Mouse (Mus musculus) right cerebral cortex, adult 18-20 months (tissue): Measurements from ENCODE around the gene Ubald2.
"Not testable (repeated sequence)": the region's sequence is repeated elsewhere in the genome, so short reads cannot be mapped to it uniquely, and the experiment has no call there.

ENCODE experiments used
- DNase-seq: peaks from one replicate; pipeline ENCODE4 v3.0.0; 2022; ENCODE audit warnings: mixed read lengths

The Ubald2 gene

DNA sequence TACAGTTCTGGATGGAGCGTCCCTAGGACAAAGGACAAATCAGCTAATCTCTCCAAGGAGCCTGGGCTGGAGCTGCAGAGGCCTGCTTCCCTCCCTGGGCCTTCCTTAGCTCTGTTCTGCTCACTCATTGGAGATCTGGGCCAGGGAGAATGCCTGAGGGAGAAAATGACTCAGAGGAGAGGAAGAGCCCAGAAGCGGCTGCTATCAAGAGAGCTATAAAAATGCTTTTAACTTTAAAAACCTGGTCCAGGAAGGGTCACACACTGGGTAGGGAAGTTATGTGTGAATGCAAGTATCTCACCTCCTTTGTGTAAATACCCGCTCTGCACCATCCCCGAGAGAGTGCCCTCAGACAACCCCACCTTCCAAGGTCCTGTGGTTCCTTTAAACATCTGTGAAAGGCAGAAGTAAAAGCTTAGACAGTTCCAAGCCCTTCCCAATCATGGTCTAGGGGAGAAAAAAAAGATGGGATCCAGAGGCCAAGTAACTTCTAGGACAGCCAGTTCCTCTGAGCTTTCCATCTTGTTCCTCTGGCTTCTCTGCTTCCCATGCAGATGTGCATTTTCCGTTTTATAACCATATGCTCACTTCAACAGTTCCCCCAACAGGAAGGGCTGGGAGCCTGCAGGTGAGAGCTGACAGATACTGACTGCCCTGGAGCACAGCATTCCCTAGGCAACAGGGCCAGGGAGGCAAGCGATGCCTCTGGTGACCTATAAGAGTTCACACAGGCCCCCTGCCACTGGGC lies 17.5 kb upstream of the Ubald2 start:
- no peak for DNase-seq

DNA sequence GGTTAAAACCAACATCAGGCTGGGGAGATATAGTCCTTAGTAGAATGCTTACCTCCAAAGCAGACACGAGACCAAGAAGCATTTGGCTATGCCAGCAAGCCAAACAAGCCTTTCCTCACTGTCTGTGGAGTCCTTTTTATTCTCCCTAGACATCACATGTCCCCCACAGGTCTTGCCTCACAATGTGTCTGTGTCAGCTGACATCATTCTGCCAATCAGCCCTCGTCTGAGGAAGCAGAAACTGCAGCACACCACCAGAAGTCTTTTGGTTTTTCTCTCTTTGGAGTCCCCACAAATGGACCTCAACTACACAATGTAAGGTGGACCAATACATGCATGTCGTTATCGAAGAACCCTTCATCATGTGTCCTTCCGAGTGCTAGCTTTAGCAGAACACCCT lies 16.8 kb upstream of the Ubald2 start:
- DNase-seq: no peak

- peak; percentile 34 for DNase-seq
Measured at GRCm38 (mm10) chr11:116418194-116418840, 15.6 kb upstream of the Ubald2 start.

DNA sequence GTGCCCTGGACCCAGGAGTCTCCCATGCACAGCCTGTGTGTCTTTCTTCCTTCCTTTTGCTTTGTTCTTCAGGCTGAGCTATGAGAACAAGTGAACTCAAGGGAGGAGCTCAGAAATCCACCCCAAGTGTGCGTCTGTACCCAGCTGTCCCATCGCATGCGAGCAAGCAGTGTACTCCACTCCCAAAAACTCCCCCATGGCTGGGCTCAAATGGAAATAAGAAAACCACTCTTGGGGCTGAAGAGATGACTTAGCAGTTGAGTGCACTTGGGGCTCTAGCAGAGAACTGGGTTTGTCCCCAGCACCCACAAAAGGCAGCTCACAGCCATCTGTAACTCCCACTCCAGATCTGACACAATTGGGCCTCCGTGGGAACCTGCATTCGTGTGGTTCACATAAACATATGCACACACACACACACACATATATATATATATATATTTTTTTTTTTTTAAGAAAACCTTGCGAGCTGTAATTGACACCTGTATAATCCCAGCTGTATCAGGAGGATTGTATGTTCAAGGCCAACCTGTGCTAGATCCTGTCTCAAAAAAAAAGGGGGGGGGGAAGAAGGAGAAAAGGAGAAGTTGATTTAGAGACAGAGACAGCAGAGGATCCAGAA lies 14.9 kb upstream of the Ubald2 start:
- DNase-seq: no peak

- no peak for DNase-seq
Measured at GRCm38 (mm10) chr11:116421102-116421501, 12.8 kb upstream of the Ubald2 start.

DNA sequence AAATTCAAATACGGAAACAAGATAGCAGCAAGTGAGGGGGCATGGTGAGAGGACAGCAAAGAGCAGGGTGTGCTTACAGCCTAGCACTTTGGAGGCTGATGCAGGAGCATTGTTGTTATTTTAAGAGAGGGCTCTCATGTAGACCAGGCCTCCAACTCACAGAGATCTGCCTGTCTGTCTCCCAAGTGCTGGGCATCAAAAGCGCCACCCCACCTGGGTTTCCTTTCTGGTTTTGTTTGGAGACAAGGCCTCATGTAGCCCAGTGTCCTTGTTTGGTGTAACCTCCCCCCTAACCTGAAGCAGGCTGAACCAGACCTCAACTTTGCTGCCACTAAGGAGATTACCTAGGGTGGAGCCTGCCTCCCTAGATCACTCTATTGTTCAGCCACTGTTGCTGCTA lies 11.3 kb upstream of the Ubald2 start:
- DNase-seq: no peak

GRCm38 (mm10) chr11:116423214-116423613 lies 10.7 kb upstream of the Ubald2 start:
- DNase-seq: no peak

- no peak for DNase-seq
Measured at GRCm38 (mm10) chr11:116423782-116424620, 9.9 kb upstream of the Ubald2 start.

- DNase-seq: no peak
Measured at GRCm38 (mm10) chr11:116424621-116425407, 9.1 kb upstream of the Ubald2 start.

- DNase-seq: not testable (repeated sequence)
Measured at GRCm38 (mm10) chr11:116426328-116426727, 7.6 kb upstream of the Ubald2 start.

DNA sequence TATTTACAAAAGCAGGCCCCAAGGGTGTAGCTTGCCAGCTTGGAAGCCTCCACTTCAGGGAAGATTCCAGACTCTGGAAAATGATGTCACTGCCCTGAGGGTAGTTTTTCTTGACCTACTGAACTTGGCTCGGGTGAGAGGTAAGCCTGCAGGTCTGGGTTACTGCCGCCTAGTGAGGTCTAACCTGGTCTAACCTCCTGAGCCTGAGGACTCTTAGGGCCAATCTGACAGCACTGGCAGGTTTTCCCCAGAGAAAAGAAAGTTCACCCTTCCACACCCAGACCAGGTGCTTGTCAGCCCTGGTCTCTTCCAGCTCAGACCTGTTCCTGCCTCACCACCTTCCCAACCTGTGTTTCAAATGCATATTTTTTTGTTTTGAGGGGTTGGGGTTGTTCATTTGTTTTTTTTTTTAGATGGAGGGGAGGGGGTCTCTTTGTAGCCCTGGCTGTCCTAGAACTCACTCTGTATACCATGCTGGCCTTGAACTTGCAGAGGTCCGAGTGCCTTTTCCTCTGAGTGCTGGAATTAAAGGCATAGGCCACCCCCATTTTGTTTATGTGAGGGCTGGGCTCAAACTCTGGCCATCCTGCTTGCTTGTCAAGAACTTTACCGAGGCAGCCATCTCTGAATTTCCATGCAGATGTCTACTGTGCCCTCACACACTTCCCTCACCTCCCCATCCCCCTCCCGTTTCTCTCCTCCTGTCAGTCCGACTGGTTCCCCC lies 6.9 kb upstream of the Ubald2 start:
- DNase-seq: no peak

- DNase-seq: no peak
Measured at GRCm38 (mm10) chr11:116428872-116429859, 4.7 kb upstream of the Ubald2 start.

- DNase-seq: no peak
Measured at GRCm38 (mm10) chr11:116429862-116430613, 3.9 kb upstream of the Ubald2 start.

DNA sequence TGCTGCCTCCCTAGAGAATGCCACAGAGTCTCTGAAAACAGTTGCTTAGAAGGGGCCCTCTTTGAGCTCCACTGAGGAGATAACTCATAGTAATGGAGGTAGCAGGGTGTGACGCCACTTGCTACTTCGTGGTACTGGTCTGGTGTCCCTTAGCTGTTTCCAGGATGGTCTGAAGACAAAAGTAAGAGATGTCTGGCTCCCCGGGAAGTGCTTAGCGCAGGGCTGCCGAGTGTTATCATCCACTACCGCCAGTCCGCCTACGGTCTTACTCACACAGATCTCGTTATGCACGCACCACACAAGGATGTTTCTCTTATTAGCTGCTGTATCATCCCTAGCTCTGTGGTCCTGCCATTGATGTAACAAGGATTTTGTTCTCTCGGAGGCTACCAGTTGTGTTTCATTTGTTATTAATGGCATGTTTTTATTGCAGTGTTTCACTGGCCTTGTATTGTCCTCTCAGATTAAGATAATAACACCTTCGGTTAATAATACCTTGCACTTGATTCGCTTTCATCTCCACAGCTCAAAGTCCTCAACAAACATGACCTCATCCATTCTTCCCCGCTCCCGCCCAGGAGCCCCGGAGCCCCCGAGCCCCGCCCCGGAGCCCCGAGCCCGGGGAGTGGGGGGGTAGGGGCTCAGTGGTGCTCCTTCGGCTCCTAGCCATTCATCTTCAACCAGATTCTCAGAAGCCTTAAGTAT lies 3.0 kb upstream of the Ubald2 start:
- DNase-seq: no peak

- no peak for DNase-seq
Measured at GRCm38 (mm10) chr11:116431428-116432077, 2.3 kb upstream of the Ubald2 start.

- no peak for DNase-seq
Measured at GRCm38 (mm10) chr11:116432127-116432526, 1.8 kb upstream of the Ubald2 start.

DNA sequence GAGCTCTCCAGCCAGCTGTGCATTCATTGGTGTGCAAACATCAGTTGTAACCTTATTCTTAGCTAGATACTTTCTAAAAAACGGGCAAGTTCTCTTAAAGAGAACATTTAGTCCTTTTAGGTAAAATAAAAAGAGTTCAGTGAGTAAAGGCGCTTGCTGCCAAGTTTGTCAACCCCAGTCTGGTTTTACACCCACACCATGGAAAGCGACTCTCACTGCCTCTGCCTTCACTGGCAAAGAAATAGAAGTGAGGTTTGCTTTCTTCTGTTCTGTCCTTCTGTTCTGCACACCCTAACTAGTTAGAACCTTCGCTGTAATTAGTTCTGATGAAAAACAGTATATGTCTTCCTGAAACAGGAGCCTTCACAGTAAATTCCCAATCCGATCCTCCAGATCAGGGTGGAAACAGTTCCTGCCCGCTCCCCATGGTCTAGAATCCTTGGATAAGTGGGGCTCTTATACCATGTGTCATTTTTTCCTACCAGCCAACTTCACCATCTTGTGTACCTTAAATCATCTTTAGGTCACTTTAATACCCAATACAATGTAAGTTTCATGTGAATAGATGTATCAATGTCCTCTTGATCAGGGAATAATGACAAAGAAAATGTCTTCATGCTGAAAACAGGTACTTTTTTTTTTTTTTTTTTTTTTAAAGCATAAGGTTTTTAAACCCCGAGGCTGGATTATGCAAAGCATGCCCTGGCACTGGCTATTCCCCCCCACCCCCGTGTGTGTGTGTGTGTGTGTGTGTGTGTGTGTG lies 1.1 kb upstream of the Ubald2 start:
- DNase-seq: peak; percentile 77
